Mouse (Mus musculus): Measurements from ENCODE around the gene Gzmk.

The Gzmk gene

DNA sequence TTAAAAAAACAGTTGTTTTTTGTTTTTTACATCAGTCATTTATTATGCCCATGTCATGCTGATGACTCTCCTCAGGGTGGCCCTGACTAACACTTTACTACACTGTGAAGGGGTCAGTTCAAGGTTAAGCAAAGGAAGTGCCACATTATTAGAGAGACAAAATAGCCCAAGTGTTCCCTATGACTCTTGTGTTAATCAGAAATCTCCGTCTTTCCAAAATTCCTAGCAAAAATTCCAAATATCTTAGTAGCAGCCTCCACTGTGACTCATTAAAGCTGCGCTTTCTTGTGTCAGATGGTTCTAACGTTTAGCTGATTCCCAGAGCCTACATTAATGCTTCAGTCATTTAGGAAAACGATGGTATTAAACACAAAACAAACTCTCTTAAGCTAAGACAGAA, 23.5 kb downstream of the Gzmk start:
- no peak for DNase-seq (ENCODE audit: low spot score)

GRCm38 (mm10) chr13:113201631-113202030, 24.1 kb downstream of the Gzmk start:
- no peak for DNase-seq (ENCODE audit: low spot score)

GRCm38 (mm10) chr13:113200726-113201125, 25.0 kb downstream of the Gzmk start:
- DNase-seq (ENCODE audit: low spot score), result no peak

GRCm38 (mm10) chr13:113199331-113199730, 26.4 kb downstream of the Gzmk start:
- DNase-seq (ENCODE audit: low spot score), result no peak

DNA sequence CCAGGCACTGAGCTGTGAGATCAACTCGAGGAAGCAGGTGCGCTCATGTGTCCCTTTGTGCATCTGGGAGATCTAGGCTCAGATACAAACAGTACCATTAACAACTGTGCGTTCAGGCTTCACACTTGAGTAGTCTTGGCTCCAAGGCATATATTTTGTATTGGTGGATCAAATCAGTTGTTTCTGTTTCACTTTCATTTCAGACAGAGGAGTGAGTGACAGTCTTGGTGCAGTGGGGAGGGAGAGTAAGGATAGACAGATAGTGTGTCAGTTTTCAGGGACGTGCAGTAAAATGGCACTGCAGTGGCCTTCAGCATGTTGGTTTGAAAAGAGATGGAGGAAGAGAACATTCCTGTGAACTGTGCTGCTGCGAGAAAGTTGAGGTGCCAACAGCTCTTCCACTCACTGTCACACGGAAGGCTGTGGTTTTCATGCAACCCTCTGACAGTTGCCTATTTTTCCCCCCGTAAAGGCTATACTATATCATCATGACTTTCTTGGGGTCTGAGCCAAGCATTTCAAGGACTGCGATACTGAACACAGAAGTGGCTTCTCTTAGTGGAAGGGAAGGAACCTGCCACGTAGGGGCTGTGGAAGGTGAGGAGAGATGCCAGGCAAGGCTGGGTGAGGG, 27.7 kb downstream of the Gzmk start:
- no peak for DNase-seq (ENCODE audit: low spot score)

DNA sequence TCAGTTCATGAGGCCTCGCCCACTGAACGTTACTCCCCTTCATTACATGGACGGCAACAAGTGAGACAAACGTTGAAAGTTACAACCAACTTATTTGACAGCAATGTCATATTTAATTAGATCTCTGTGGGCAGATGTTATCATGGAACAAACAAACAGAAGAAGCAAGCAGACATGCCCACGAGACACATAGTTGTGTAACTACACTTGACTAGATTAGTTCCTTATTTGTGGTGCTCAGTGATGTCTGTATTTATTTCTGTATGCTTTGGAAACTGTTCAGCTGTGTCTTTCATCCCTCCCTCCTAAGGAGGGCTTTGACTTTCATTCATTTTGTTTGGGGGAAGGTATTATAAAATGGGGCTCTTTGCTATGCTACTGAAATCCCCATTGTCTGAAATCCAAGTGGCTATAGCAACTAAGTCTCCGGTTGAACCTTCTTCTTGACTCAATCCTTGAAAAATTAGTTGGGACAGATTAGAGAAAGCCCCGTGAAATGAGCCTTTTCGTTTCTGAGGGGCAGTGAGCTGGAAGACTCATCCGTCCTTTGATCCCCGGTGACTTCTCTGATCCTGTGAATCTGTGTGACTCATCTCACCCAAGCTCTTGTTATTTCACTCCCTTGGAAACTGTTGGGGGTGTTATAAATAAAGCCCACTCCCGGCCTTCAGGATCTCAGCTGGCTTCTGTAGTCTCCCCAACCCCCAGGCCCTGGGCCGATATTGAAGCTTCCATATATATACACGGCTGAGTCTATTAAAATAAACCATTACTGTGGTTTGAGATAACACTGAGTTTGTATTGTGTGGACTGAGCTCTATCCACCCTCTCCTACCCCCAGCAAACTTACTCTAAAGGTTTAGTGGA, 28.7 kb downstream of the Gzmk start:
- DNase-seq (ENCODE audit: low spot score), result no peak

DNA sequence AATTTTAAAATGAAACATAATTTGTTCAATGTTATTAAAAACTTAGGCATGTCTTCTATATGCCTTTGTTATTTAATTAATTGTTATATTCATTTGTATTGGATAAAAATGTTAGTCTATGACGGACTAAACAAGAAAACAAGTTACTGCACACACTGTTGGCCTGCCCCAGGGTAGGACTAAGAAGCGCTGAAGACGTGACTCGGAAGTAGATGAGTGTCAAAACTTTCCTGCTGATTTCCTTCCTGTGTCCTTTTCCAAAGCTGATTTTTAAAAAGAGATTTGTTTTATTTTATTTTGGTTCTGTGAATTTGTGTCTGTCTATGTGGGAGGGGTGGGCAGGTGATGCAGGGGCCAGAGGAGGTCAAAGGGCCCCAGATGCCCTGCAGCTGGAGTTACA, 42.0 kb downstream of the Gzmk start:
- no peak for DNase-seq (ENCODE audit: low spot score)

DNA sequence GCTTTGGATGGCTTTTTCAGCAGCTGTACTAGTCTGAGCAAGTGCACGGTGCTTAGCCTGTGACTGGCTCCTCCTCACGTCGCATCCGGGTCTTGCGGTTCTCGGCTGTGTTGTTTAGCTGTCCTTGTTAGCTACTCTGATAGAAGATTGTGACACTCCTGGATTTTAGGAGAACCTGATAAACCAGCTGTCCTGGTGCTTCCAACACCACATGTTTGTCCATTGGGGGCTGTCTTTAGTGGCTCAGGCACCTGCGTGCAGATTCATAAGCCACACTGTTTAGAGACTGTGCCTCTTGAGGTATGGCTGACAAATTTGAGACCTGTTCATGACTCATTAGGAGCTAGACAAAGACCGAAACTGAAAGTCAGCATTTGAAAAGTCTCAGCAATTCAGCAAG, 42.4 kb downstream of the Gzmk start:
- no peak for DNase-seq (ENCODE audit: low spot score)

- DNase-seq (ENCODE audit: low spot score), result no peak
Measured at GRCm38 (mm10) chr13:113174162-113174561, 51.5 kb downstream of the Gzmk start.

- no peak for DNase-seq (ENCODE audit: low spot score)
Measured at GRCm38 (mm10) chr13:113170256-113170655, 55.5 kb downstream of the Gzmk start.

DNA sequence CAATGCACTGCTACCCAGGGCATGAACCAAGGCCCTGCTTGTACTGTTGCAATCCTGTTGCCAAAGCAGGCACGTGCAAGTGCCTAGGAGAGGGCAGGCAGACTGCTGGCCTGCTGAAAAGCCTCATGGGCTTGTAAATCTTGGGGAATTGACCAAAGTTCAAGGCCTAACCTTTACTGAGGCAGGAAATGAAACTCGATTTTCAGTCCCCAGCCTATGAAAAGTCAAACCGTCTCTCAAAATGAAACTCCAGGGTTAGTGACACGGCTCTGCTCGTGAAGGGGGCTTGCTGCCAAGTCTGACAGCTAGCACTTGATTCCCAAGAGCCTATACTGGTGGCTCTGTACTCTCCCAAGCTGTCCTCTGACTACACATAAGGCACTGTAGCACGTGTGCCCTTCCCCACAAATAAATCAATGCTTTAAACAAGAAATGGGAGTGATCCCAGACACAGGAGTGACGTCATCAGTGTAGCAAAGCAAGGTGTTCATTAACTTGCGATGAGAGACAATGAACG, 57.6 kb downstream of the Gzmk start:
- no peak for DNase-seq (ENCODE audit: low spot score)

DNA sequence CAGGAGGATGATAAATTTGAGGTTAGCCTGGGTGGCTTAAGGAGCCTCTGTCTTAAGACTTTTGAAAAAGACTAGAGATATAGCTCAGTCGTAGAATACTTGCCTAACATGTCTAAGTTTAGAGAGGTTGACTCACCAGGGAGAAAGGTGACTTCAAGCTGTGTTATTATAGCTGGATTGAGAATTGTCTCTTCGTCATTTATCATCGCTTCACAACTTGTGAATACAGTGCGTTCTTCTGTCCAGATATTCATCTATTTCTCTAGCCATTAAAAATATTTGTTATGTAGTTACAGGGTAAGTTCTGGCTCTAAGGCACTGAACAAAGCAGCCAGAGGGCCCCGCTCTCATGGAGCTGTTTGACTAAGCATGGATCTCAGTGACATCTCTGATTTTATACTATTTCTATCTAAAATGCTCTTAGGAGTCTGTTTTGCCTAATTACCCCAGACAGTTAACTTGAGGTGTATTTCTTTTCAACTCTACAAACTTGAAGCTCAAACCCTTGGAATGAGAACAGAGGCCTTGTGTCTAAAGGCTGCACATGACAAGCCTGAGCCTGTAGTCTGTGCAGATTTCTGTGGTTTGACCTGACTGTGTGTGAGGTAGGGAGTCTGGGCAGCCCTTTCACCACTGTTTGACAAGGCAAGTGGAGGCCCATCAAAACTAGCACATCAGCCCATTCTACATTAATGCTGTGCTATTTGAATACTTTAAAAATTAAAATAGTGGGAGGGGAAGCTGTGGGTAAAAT, 61.3 kb downstream of the Gzmk start:
- no peak for DNase-seq (ENCODE audit: low spot score)

- no peak for DNase-seq (ENCODE audit: low spot score)
Measured at GRCm38 (mm10) chr13:113151556-113151955, 74.2 kb downstream of the Gzmk start.

- no peak for DNase-seq (ENCODE audit: low spot score)
Measured at GRCm38 (mm10) chr13:113139597-113139996, 86.1 kb downstream of the Gzmk start.

GRCm38 (mm10) chr13:113129974-113130373, 95.7 kb downstream of the Gzmk start:
- no peak for DNase-seq (ENCODE audit: low spot score)

Measured in layer of hippocampus, adult 11-12 months (tissue).